Mouse (Mus musculus) heart, postnatal 10 days (tissue): ENCODE measurements at regions not wholly inside any gene's neighbourhood (a gene's known extent, or its start where the extent isn't known, plus 50 kb on each side); places are given as distances from the start of the nearest gene placed in this dataset.
A peak's percentile ranks its signal among the peaks of the same experiment; 100 is the strongest.

Experiments used
- DNase-seq, 2 experiments: peaks; one replicate each; pipeline ENCODE4 v3.0.0; 2021
- intact Hi-C: fragments of 180-260 bp; cut with DNase I; formaldehyde crosslinking; loops from one replicate; pipeline ENCODE4 v1.15.1; 2025

DNA sequence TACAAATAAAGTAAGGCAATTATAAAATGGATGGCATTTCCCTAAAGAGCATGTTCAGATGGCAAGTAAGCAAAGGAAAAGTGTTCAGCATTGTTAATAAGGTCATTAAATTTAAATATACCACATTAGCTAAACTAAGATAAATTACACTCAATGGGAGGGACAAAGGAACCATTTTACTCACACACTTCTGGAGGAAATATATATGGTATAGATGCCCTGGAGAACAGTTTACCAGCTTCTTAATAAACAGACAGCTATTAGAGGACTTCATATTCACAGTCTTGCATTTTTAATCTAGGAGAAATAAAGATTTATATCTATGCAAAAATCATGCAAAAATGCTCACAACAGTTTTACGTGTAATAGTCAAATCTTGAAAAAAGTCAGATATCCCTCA, 183.8 kb downstream of the Dthd1 start:
- intact Hi-C loops = no loop called here
- DNase-seq = no peak

DNA sequence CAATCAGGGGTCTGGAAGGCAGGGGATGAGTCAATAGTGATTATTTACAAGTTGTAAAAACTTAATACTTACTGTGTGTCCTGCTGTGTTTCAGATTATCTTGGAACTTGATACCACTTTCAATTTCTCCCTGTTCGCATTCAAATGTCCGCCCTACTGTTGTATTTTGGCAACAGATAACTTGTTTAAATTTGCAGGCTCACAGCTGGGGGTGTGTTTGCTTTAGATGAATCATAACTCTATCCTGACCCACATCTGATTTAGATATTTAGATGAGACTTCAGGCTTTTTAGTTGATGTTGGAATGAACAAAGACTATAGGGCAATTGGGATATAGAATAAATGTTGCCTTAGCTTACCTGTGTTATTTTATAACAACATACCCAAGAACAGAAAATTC, 220.8 kb downstream of the Dthd1 start:
- no peak for DNase-seq
- intact Hi-C loops = no loop called here

DNA sequence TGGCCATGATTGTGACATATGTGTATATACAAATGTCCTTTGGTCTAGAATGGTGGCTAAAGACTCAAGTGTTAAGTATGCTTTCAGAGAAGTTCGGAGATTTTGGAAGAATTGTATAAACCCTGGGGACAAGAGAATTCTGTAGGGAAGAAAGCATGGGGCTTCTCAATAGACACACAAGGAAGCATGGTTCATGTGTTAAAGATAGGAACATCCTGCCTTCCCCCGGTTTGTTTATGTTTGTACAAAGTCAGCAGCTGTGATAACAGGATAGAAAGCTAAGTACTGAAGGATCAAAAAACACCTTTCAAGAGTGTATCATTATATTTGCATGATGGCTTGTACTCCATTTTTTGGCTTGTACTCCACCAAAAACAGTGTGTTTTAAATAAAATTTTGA, 232.1 kb downstream of the Dthd1 start:
- intact Hi-C loops = no loop called here
- no peak for DNase-seq

DNA sequence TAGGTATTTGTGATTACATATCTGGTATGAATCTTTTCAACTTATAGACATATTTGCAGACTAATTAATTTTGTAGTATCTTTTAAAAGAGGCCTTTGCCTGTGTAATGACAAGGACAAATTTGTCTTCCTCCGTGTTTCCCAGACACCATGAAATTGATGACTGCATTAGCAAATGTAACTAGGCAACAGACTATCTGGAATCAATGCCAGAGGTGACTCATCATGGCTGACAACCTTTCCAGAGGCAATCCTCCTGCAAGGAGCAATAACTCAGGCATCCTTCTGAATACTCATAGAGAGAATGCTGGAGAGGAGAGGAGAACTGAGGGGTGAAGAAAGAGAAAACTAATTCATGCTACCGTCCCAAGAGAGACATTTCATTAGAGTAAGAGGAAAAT, 249.7 kb downstream of the Dthd1 start:
- intact Hi-C loops = no loop called here
- no peak for DNase-seq

DNA sequence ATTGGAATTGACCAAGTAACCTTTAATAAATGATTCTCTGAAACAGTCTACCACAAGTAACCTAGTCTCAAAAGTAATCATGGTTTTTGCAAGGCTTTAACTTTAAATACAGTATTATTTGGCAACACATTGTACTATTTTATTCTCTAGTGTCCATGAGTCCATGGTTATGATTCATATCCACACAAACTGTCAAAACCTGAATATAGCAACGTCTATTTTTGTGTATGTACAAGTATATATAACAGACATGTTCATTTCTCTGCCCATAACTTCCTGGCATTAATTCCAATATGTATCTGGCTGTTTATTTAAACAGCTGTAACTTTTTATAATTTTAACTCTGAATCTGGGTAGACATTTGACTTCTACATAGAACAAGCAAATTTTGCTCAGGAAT, 253.2 kb downstream of the Dthd1 start:
- no peak for DNase-seq
- intact Hi-C loops = no loop called here

DNA sequence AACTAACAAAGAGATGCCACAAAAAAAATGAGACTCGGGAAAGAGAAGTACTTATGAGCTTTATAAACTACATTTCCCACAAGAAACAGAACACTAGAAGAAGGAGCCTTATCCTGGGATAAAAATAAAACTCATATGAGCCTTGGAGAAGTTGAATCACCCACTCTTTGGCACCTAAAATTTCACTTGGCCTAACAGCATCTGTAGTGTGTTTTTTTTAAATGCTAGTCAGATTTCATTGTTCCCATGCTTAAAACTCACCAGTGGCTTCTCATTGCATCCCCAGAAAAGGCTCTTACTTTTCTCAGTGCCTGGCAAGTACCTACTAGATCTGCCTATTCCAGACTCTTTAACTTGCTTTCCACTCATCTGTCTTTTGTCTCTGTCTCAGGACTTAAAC, 284.5 kb downstream of the Dthd1 start:
- intact Hi-C loops = no loop called here
- no peak for DNase-seq

DNA sequence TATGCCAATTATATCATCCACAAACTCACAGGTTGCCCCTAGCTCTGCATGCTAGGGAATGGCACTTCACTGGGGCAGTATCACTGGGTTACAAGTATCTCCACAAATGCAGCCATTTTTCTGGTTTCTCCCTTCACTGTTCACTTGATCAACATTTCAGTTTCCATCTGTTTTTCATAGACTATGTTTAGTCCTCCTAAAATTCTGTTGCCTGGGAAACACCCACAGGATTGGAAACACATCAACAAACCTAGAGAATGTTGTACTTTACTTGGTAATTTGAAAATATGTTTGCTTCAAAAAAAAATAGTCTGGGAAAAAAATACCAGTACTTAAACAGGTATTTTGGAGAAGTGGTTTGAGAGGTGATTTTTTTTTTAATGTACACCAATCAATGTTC, 318.9 kb downstream of the Dthd1 start:
- intact Hi-C loops = no loop called here

DNA sequence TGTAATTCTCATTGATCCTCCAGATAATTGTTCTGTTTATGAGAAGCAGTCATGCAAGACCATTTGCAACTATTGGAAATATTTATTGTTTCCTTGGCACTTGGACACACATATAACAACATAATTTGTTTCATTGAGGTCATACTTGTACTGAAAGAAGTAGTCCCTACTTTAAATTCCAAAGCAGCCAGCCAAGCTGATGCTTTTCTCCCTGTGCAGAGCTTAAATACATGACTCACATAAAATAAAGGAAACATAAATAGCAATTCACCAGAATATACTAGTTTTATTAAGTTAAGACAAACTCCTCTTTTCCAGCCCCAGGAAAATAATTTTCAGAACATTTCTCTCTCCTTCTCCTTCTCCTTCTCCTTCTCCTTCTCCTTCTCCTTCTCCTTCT, 324.3 kb downstream of the Dthd1 start:
- intact Hi-C loops = no loop called here
- no peak for DNase-seq

More for the DNA sequence above, 318.9 kb downstream of the Dthd1 start:
- DNase-seq = no peak

DNA sequence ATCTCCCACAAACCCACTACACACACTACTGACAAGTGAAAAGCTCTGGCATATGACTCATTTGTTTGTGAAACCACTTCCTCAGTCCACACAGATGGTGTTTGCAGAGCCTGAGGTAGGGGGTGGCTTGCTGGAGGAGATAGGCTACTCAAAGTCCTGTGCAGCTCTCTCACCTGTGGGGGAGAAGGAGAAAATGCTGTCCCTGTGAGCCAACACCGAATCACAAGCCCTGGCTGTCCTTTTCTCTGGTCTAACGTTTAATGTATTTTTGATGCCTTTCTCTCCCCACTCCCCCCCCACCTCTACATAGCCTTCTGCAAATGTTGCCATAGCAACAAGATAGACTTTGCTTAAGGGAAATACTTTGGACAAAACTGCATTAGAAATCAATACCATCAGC, 356.1 kb downstream of the Dthd1 start:
- no peak for DNase-seq
- intact Hi-C loops = no loop called here

DNA sequence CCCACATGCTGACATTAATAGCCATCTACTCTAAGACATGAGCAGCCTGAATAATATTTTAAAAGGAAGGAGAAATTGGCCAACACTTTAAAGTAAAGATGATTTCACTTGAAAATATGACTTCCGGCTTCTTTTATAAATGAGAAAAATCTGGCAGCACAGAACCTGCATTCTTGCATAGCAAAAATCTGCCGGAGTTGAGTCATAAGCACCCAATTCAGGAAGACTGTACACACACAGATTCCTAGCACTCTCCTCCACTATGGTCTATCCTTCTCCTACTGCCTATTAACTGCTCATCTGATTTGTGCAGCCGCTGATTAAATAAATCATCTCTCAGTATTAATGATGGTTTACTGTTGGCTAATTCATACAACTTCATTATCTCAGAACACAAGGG, 356.9 kb downstream of the Dthd1 start:
- intact Hi-C loops = no loop called here
- no peak for DNase-seq

DNA sequence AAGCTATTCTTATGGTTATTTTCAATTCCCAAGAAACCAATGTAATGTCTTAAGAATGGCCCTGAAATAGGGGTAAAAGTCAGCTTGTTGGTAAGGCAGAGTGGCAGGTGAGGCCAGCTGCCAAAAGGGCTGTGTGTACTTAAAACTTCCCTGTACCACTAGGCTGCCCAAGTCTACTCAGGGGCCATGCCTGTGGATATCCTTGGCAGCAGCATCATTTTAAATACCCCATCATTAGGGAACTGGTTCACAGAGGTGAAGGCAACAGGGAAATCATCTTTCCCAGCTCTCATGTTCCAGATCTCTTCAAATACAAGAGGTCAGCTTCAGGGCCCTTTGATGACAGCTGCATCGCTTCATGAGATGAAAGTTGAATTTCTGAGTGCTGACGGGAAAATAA, 399.8 kb downstream of the Dthd1 start:
- intact Hi-C loops = no loop called here
- DNase-seq = no peak

DNA sequence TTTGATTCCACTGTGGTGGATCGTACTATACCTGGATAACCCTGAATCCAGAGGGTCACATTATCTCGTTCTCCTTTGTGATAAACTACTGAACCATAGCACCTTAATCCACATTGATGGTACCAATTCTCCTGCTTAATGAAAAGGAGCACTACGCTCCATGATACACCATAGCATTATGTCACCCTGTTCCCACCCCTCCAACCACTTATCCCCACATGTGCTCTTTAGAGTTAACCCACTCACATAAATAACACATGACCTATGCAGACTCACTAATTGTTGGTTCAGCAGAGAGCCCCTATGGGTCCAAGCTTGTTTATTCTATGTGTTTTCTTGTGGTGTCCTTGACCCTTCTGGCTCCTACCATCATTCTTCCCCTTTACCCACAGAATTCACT, 405.8 kb downstream of the Dthd1 start:
- intact Hi-C loops = no loop called here
- no peak for DNase-seq

DNA sequence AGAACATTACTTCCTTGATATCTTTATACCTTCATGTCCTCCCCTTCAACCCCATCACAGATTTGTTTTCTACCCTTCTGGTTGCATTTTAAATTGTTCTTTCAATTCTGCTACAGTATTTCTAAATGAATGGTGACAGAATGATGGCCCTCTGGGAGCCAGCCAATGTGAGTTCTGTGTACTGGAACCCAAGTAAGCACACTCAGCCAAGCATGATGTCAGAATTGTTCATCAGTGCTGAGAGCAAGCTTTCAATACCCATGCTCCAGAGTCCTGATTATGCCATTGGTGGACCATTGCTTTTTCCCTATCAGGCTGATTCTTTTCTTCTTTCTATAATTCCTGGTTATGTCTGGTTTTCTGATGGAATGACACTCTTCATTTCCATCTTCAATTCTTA, 386.3 kb upstream of the Nwd2 start:
- intact Hi-C loops = no loop called here
- DNase-seq = peak in 1 of 2 experiments; percentile 1
